Mouse (Mus musculus): ENCODE results near the gene Nol7.
A peak's percentile ranks its signal among the peaks of the same experiment; 100 is the strongest.

Gene Nol7

GRCm38 (mm10) chr13:43433395-43433794 lies 35.2 kb downstream of the Nol7 start:
- DNase-seq, result no peak

- no peak for DNase-seq
Measured at GRCm38 (mm10) chr13:43440376-43440775, 42.2 kb downstream of the Nol7 start.

GRCm38 (mm10) chr13:43442551-43442950 lies 44.4 kb downstream of the Nol7 start:
- DNase-seq, result no peak

- DNase-seq, result no peak
Measured at GRCm38 (mm10) chr13:43443706-43444105, 45.5 kb downstream of the Nol7 start.

GRCm38 (mm10) chr13:43444717-43445116 lies 46.5 kb downstream of the Nol7 start:
- DNase-seq, result no peak

- no peak for DNase-seq
Measured at GRCm38 (mm10) chr13:43445754-43446153, 47.6 kb downstream of the Nol7 start.

GRCm38 (mm10) chr13:43447721-43448120 lies 49.5 kb downstream of the Nol7 start:
- DNase-seq, result no peak

- DNase-seq, result no peak
Measured at GRCm38 (mm10) chr13:43450686-43451085, 52.5 kb downstream of the Nol7 start.

- DNase-seq, result no peak
Measured at GRCm38 (mm10) chr13:43452177-43452576, 54.0 kb downstream of the Nol7 start.

GRCm38 (mm10) chr13:43452843-43453605 lies 54.8 kb downstream of the Nol7 start:
- DNase-seq, result peak; percentile 64 to 70

GRCm38 (mm10) chr13:43454431-43454830 lies 56.2 kb downstream of the Nol7 start:
- peak in 1 of 2 experiments; percentile 19 for DNase-seq

Data from thymus, postnatal 36 days (tissue).